ENCODE assay signal across 1 mouse cellular context in the genomic region with DNA sequence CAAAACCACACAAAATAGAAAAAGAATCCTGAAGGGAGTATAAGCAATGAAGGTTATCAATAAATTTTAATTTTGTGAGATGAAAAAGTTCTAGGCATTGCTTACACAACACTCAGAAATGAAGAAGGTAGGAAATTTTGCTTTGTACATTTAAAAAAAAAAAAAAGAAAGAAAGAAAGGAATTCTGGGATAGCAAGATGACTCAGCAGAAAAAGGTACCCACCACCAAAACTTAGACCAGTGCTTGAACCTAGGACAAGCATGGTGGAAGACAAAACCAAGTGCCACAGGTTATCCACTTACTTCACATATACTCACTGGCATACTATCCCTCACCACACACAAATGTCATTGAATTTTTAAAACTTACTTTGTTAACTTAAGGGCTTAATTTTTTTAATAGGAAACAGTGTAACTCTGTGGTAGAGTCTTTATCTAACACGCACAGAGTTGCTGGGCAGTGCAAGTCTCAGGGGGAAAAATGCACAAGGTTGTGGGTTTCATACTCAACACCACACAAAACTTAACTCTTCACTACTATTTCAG.
TF ChIP-seq lines count a peak whose summit lies in the region.

No protein-coding gene starts in this region.

TF ChIP-seq in CH12.LX, 34 proteins besides CTCF, POLR2A, EP300 and RAD21 (continued from another document):
- TF ChIP-seq SMC3 (IDR thresholded peaks at IDR 0.05; ENCODE audit: low read depth, low read length) (no peak), RCOR1 (conservative IDR thresholded peaks at IDR 0.05; ENCODE audit: low read depth, low read length) (no peak), KAT2A (IDR thresholded peaks at IDR 0.05; ENCODE audit: insufficient replicate concordance, low read length) (no peak)
